Mouse (Mus musculus) midbrain, embryonic 13.5 days (tissue): Measurements from ENCODE around the gene Prickle2. TPM values are rescaled to one million over a fixed set of nuclear protein-coding genes. Genes with fewer than 3 reads are reported as not detected.

Experiments used
- polyA plus RNA-seq: library from polyadenylated mRNA; unstranded; fragments of >200 nt; fragmentation: Nextera tagmentation; extraction: Ambion mirVana; gene quantifications from 2 replicates; pipeline ENCODE4 v1.2.1, GENCODE M21; 2015

The Prickle2 gene
- polyA plus RNA-seq, 1 experiment from 2014 or later: 12.3 TPM

Other genes with a start within 250 kb of the Prickle2 start
- 0.40 and 0.52 TPM in 2 replicates for gene A730049H05Rik, start 110.3 kb upstream of the Prickle2 start, polyA plus RNA-seq
- not detected in 2 replicates for gene Gm15737, start 163.2 kb upstream of the Prickle2 start, polyA plus RNA-seq
- gene Adamts9, start 237.3 kb upstream of the Prickle2 start, polyA plus RNA-seq: 0.89 and 1.1 TPM in 2 replicates